ENCODE assay signal across 9 mouse cellular contexts in genomic region chr19:5756991-5757636, GRCm38 (mm10). TPM values are rescaled to one million over a fixed set of nuclear protein-coding genes. Genes with fewer than 3 reads are reported as not detected.
A peak's percentile ranks its signal among the peaks of the same experiment; 100 is the strongest.
DNase-seq lines count a peak whose midpoint lies in the region; ATAC-seq and TF ChIP-seq lines count a peak whose summit lies in the region.
"Had no signal": no experiment of that assay in that cellular context is flagged by ENCODE, and none has a peak within 500 bp of the region (broad histone marks: within the 10 kb centered on the region; RNA-seq: fewer than 3 reads in every experiment).

No protein-coding gene starts in this region.

- no peak for TF ChIP-seq CTCF in gastrocnemius, adult 2 months (IDR thresholded peaks at IDR 0.05)
- no peak for TF ChIP-seq CTCF in E14TG2a.4 (conservative IDR thresholded peaks at IDR 0.05; ENCODE audit: low read length)

- no peaks in the 10 kb centered on the region for H3K9me3 ChIP-seq in E14TG2a.4 (ENCODE audit: low read length)
- H3K9me3 ChIP-seq in forebrain, embryonic 16.5 days (ENCODE audit: control insufficient read depth, low read length), result no peaks in the 10 kb centered on the region
- H3K9me3 ChIP-seq in liver, embryonic 13.5 days (replicated peaks), result no peaks in the 10 kb centered on the region

- peaks cover 47% of the 10 kb centered on the region for H3K36me3 ChIP-seq in E14TG2a.4 (ENCODE audit: insufficient read depth, low read length)
- peaks cover 24% of the 10 kb centered on the region for H3K36me3 ChIP-seq in forebrain, embryonic 16.5 days (ENCODE audit: control insufficient read depth, insufficient read depth)
- peaks cover 47% of the 10 kb centered on the region for H3K36me3 ChIP-seq in liver, embryonic 13.5 days

- intact Hi-C loops in gastrocnemius, adult 2 months (cut with DNase I), result no loop called here
- intact Hi-C loops in gastrocnemius, postnatal 14 days (cut with DNase I; ENCODE audit: low total_unique reads), result no loop called here

- WGBS in forebrain, embryonic 16.5 days, result 15% methylated on average over 36 of the region's 36 CpGs
- WGBS in liver, embryonic 13.5 days (ENCODE audit: insufficient replicate concordance), result 27% methylated on average over 36 of the region's 36 CpGs

- peak; percentile 52 for ATAC-seq in forebrain, embryonic 16.5 days
- ATAC-seq in liver, embryonic 13.5 days (ENCODE audit: low read depth), result no peak; the same call in 1 of the 2 replicates

- DNase-seq in gastrocnemius, adult 2 months, result peak; percentile 52
- DNase-seq in gastrocnemius, postnatal 14 days, result no peak
- DNase-seq in liver, embryonic 13.5 days, result no peak
- no peak for DNase-seq in ovary, postnatal 14 days (ENCODE audit: low spot score)
- no peak for DNase-seq in right cerebral cortex, postnatal 14 days
- no peak for DNase-seq in urinary bladder, postnatal 10 days (ENCODE audit: low spot score)
- DNase-seq: kidney, adult 2 months had no signal

- peak overlapping the region; percentile 24 for H3K4me3 ChIP-seq in gastrocnemius, adult 2 months
- peak overlapping the region; percentile 77 for H3K4me3 ChIP-seq in E14TG2a.4 (replicated peaks; ENCODE audit: low read length)
- no peak overlapping the region for H3K4me3 ChIP-seq in forebrain, embryonic 16.5 days (replicated peaks; ENCODE audit: low read length)
- H3K4me3 ChIP-seq in liver, embryonic 13.5 days (replicated peaks), result peak overlapping the region; percentile 25

- H3K4me2 ChIP-seq in forebrain, embryonic 16.5 days (ENCODE audit: low read length), result peak overlapping the region; percentile 36
- H3K4me2 ChIP-seq in liver, embryonic 13.5 days, result peak overlapping the region; percentile 51

- peak overlapping the region; percentile 27; the same call in 1 of the 2 replicates for H3K9ac ChIP-seq in forebrain, embryonic 16.5 days (replicated peaks; ENCODE audit: low read depth, low read length)
- H3K9ac ChIP-seq in liver, embryonic 13.5 days, result peak overlapping the region; percentile 39; the same call in 1 of the 2 replicates

- no peak overlapping the region for H3K27ac ChIP-seq in gastrocnemius, adult 2 months
- H3K27ac ChIP-seq in forebrain, embryonic 16.5 days (ENCODE audit: low read length), result no peak overlapping the region
- H3K27ac ChIP-seq in liver, embryonic 13.5 days, result no peak overlapping the region

- H3K27me3 ChIP-seq in E14TG2a.4 (ENCODE audit: insufficient read depth, low read length), result peaks cover 70% of the 10 kb centered on the region
- H3K27me3 ChIP-seq in forebrain, embryonic 16.5 days (replicated peaks; ENCODE audit: control insufficient read depth, insufficient read depth, low read length), result peaks cover 16% of the 10 kb centered on the region
- peaks cover 67% of the 10 kb centered on the region for H3K27me3 ChIP-seq in liver, embryonic 13.5 days

- peaks cover 44% of the 10 kb centered on the region for H3K4me1 ChIP-seq in E14TG2a.4 (replicated peaks; ENCODE audit: low read depth, low read length)
- peaks cover 7% of the 10 kb centered on the region for H3K4me1 ChIP-seq in forebrain, embryonic 16.5 days (replicated peaks; ENCODE audit: control insufficient read depth, insufficient read depth, low read length)
- H3K4me1 ChIP-seq in liver, embryonic 13.5 days (replicated peaks), result peaks cover 13% of the 10 kb centered on the region

RNA-seq across cellular contexts. Expression of gene Scyl1, which starts 14.1 kb away (rescaled TPM):
- total RNA-seq in gastrocnemius, adult 2 months (2021), result 10 to 100 TPM; 71.2 to 78.6 TPM
- total RNA-seq in gastrocnemius, postnatal 14 days (2021), result 10 to 100 TPM; 56.8 to 64.9 TPM
- polyA plus RNA-seq in forebrain, embryonic 16.5 days (2015; fragmentation: Nextera tagmentation; extraction: Ambion mirVana), result 66.2 and 79.4 TPM in 2 replicates
- 25.2 and 27.5 TPM in 2 replicates for polyA plus RNA-seq in liver, embryonic 13.5 days (2015; fragmentation: Nextera tagmentation; extraction: Ambion mirVana)

RNA-seq across cellular contexts. Expression of gene Ltbp3, which starts 16.4 kb away (rescaled TPM):
- total RNA-seq in gastrocnemius, adult 2 months (2021), result 10 to 100 TPM; 32.4 to 44.6 TPM
- total RNA-seq in gastrocnemius, postnatal 14 days (2021), result 10 to 100 TPM; 57.0 to 66.4 TPM
- polyA plus RNA-seq in forebrain, embryonic 16.5 days (2015; fragmentation: Nextera tagmentation; extraction: Ambion mirVana), result 11.4 and 11.6 TPM in 2 replicates
- 1.1 and 2.7 TPM in 2 replicates for polyA plus RNA-seq in liver, embryonic 13.5 days (2015; fragmentation: Nextera tagmentation; extraction: Ambion mirVana)

RNA-seq across cellular contexts. Expression of gene Fam89b, which starts 27.7 kb away (rescaled TPM):
- total RNA-seq in gastrocnemius, adult 2 months (2021), result 10 to 100 TPM; 22.2 to 22.6 TPM
- 10 to 100 TPM; 29.6 to 32.9 TPM for total RNA-seq in gastrocnemius, postnatal 14 days (2021)
- polyA plus RNA-seq in forebrain, embryonic 16.5 days (2015; fragmentation: Nextera tagmentation; extraction: Ambion mirVana), result 170 and 177 TPM in 2 replicates
- polyA plus RNA-seq in liver, embryonic 13.5 days (2015; fragmentation: Nextera tagmentation; extraction: Ambion mirVana), result 44.5 and 47.0 TPM in 2 replicates

RNA-seq across cellular contexts. Expression of gene Ehbp1l1, which starts 31.0 kb away (rescaled TPM):
- 100 to 1,000 TPM; 218 to 220 TPM for total RNA-seq in gastrocnemius, adult 2 months (2021)
- 100 to 1,000 TPM; 246 to 269 TPM for total RNA-seq in gastrocnemius, postnatal 14 days (2021)
- polyA plus RNA-seq in forebrain, embryonic 16.5 days (2015; fragmentation: Nextera tagmentation; extraction: Ambion mirVana), result 12.0 and 20.0 TPM in 2 replicates
- 105 and 111 TPM in 2 replicates for polyA plus RNA-seq in liver, embryonic 13.5 days (2015; fragmentation: Nextera tagmentation; extraction: Ambion mirVana)

RNA-seq across cellular contexts. Expression of gene Kcnk7, which starts 52.9 kb away (rescaled TPM):
- not detected for total RNA-seq in gastrocnemius, adult 2 months (2021)
- total RNA-seq in gastrocnemius, postnatal 14 days (2021), result not detected
- 0.24 and 0.48 TPM in 2 replicates for polyA plus RNA-seq in forebrain, embryonic 16.5 days (2015; fragmentation: Nextera tagmentation; extraction: Ambion mirVana)
- polyA plus RNA-seq in liver, embryonic 13.5 days (2015; fragmentation: Nextera tagmentation; extraction: Ambion mirVana), result 0.21 and 0.46 TPM in 2 replicates
